Mouse (Mus musculus): Measurements from ENCODE around the gene Zfp758. TPM values are rescaled to one million over a fixed set of nuclear protein-coding genes. Genes with fewer than 3 reads are reported as not detected.
"Not testable (repeated sequence)": the region's sequence is repeated elsewhere in the genome, so short reads cannot be mapped to it uniquely, and the experiment has no call there.

Zfp758 gene
- polyA plus RNA-seq (2011; ENCODE audit: insufficient read depth, insufficient read length, low read depth, missing spikeins), result 6.5 and 8.0 TPM in 2 replicates

- Histone ChIP-seq H3K27ac (ENCODE audit: insufficient read depth, low read length) (peak within 1 kb of the TSS; percentile 87), H3K4me3 (ENCODE audit: low read depth, low read length) (peak within 1 kb of the TSS; percentile 96), H3K9ac (ENCODE audit: low read depth, poor library complexity, severe bottlenecking) (peak within 1 kb of the TSS; percentile 85)
- H3K36me3 ChIP-seq (ENCODE audit: control insufficient read depth, insufficient read depth, low read length, poor library complexity, severe bottlenecking); H3K27me3 ChIP-seq (ENCODE audit: control insufficient read depth, insufficient read depth, low read length, poor library complexity, severe bottlenecking); H3K9me3 ChIP-seq (replicated peaks; ENCODE audit: control insufficient read depth, insufficient read depth, low read length, poor library complexity, severe bottlenecking); H3K4me1 ChIP-seq (ENCODE audit: control insufficient read depth, insufficient read depth, low read length): not testable (repeated sequence)
Observed at GRCm38 (mm10) chr17:22361101-22361781, at the start of gene Zfp758, which contains the start of gene Zfp944. Gene Zfp758 (plus strand): TSS chr17:22361453. Gene Zfp944 (minus strand): TSS chr17:22361400.

DNA sequence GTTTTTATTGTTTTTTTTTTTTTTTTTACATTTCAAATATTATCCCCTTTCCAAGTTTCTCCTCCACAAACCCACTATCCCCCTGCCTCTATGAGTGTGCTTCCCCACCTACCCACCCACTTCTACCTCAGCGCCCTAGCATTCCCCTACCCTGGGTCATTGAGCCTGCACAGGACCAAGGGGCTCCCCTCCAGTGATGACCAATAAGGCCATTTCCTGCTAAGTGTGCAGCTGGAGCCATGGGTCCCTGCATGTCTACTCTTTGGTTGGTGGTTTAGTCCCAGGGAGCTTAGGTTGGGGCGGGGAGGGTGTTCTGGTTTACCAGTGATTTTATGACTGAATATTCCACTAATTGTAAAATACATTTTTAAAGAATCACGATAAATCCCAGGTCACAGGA is 47.0 kb upstream of the Zfp758 start:
- not testable (repeated sequence) for H3K9me3 ChIP-seq (replicated peaks; ENCODE audit: control insufficient read depth, insufficient read depth, low read length, poor library complexity, severe bottlenecking); H3K36me3 ChIP-seq (ENCODE audit: control insufficient read depth, insufficient read depth, low read length, poor library complexity, severe bottlenecking); H3K27ac ChIP-seq (ENCODE audit: insufficient read depth, low read length); H3K27me3 ChIP-seq (ENCODE audit: control insufficient read depth, insufficient read depth, low read length, poor library complexity, severe bottlenecking); H3K4me1 ChIP-seq (ENCODE audit: control insufficient read depth, insufficient read depth, low read length)
- Histone ChIP-seq H3K4me3 (ENCODE audit: low read depth, low read length) (peak overlapping the region; percentile 100), H3K9ac (ENCODE audit: low read depth, poor library complexity, severe bottlenecking) (peak overlapping the region; percentile 90)

DNA sequence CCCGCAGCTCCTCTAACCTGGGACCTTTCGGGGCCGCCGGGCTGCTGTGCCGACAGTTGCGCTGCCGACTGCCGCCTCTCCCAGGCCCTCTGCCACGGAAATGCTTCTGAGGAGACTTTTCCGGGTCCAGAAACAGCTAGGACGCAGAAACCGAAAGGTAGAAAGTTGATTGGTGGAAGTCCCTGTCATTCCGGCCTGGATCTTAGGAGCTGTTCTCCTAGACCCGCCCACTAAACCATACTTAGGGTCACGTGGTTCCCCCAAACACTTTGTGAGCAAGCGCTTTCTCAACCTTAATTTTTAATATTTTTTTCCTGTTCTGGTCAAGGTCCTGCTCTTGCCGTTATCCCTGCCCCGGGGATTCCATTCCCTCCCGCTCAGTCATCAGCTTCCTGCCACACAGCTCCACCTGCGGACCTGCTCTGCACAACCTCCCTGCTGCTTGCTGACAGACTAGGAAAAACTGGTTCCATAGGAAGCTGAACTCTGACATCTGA is 46.5 kb upstream of the Zfp758 start, which contains the start of gene CT030661.1:
CT030661.1 (minus strand) TSS at position 108 of the 497 bp plus-strand sequence.
- H3K4me1 ChIP-seq (ENCODE audit: control insufficient read depth, insufficient read depth, low read length); H3K27ac ChIP-seq (ENCODE audit: insufficient read depth, low read length); H3K9me3 ChIP-seq (replicated peaks; ENCODE audit: control insufficient read depth, insufficient read depth, low read length, poor library complexity, severe bottlenecking); H3K36me3 ChIP-seq (ENCODE audit: control insufficient read depth, insufficient read depth, low read length, poor library complexity, severe bottlenecking); H3K27me3 ChIP-seq (ENCODE audit: control insufficient read depth, insufficient read depth, low read length, poor library complexity, severe bottlenecking): not testable (repeated sequence)
- TF ChIP-seq POLR2A (IDR thresholded peaks at IDR 0.05; ENCODE audit: insufficient read depth, low read length), result peak; percentile 41
- Histone ChIP-seq H3K9ac (ENCODE audit: low read depth, poor library complexity, severe bottlenecking) (peak within 1 kb of the TSS; percentile 90), H3K4me3 (ENCODE audit: low read depth, low read length) (peak within 1 kb of the TSS; percentile 100)

GRCm38 (mm10) chr17:22315247-22315646 is 46.0 kb upstream of the Zfp758 start:
- not testable (repeated sequence) for H3K4me1 ChIP-seq (ENCODE audit: control insufficient read depth, insufficient read depth, low read length); H3K27ac ChIP-seq (ENCODE audit: insufficient read depth, low read length); H3K9me3 ChIP-seq (replicated peaks; ENCODE audit: control insufficient read depth, insufficient read depth, low read length, poor library complexity, severe bottlenecking); H3K27me3 ChIP-seq (ENCODE audit: control insufficient read depth, insufficient read depth, low read length, poor library complexity, severe bottlenecking); H3K36me3 ChIP-seq (ENCODE audit: control insufficient read depth, insufficient read depth, low read length, poor library complexity, severe bottlenecking)
- peak overlapping the region; percentile 90; the same call in 1 of the 2 replicates for H3K9ac ChIP-seq (ENCODE audit: low read depth, poor library complexity, severe bottlenecking)
- H3K4me3 ChIP-seq (ENCODE audit: low read depth, low read length), result peak overlapping the region; percentile 100

DNA sequence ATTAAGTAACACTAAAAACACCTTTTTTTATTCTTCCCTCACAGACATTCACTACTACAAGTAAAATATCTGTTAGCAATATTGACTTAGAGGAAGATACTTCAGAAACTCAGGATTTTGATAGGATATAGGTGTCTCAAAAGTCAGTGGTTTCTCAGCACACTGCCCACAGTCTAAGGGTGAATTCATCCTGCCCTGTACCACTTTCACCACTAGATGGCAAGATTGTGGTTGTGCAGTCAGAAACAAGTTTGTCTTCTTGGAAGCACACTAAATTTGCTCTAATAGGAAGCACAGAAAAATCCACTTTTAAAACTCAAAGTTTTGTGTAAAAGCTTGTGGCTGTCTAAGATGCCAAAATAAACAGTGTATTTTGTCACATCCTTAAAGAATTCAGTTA is 8.5 kb upstream of the Zfp758 start:
- H3K4me3 ChIP-seq (ENCODE audit: low read depth, low read length), result no peak overlapping the region
- H3K36me3 ChIP-seq (ENCODE audit: control insufficient read depth, insufficient read depth, low read length, poor library complexity, severe bottlenecking), result no peaks in the 10 kb centered on the region; the same call in 1 of the 2 replicates
- H3K27me3 ChIP-seq (ENCODE audit: control insufficient read depth, insufficient read depth, low read length, poor library complexity, severe bottlenecking), result no peaks in the 10 kb centered on the region
- H3K27ac ChIP-seq (ENCODE audit: insufficient read depth, low read length), result no peak overlapping the region
- H3K4me1 ChIP-seq (ENCODE audit: control insufficient read depth, insufficient read depth, low read length), result no peaks in the 10 kb centered on the region
- H3K9ac ChIP-seq (ENCODE audit: low read depth, poor library complexity, severe bottlenecking), result no peak overlapping the region
- H3K9me3 ChIP-seq (replicated peaks; ENCODE audit: control insufficient read depth, insufficient read depth, low read length, poor library complexity, severe bottlenecking), result no peaks in the 10 kb centered on the region
- TF ChIP-seq EP300 (IDR thresholded peaks at IDR 0.05; ENCODE audit: insufficient read depth, low read depth, low read length) (no peak), CTCF (IDR thresholded peaks at IDR 0.05; ENCODE audit: low read depth, low read length) (no peak), POLR2A (IDR thresholded peaks at IDR 0.05; ENCODE audit: insufficient read depth, low read length) (no peak)

GRCm38 (mm10) chr17:22360572-22360971 is 681 bp upstream of the Zfp758 start:
- Histone ChIP-seq H3K36me3 (ENCODE audit: control insufficient read depth, insufficient read depth, low read length, poor library complexity, severe bottlenecking) (no peaks in the 10 kb centered on the region; the same call in 1 of the 2 replicates), H3K27me3 (ENCODE audit: control insufficient read depth, insufficient read depth, low read length, poor library complexity, severe bottlenecking) (no peaks in the 10 kb centered on the region), H3K4me1 (ENCODE audit: control insufficient read depth, insufficient read depth, low read length) (peaks cover 8% of the 10 kb centered on the region), H3K4me3 (ENCODE audit: low read depth, low read length) (peak overlapping the region; percentile 96), H3K9me3 (replicated peaks; ENCODE audit: control insufficient read depth, insufficient read depth, low read length, poor library complexity, severe bottlenecking) (peaks cover 8% of the 10 kb centered on the region), H3K27ac (ENCODE audit: insufficient read depth, low read length) (no peak overlapping the region), H3K9ac (ENCODE audit: low read depth, poor library complexity, severe bottlenecking) (peak overlapping the region; percentile 85)
- no peak for TF ChIP-seq CTCF (IDR thresholded peaks at IDR 0.05; ENCODE audit: low read depth, low read length)
- TF ChIP-seq EP300 (IDR thresholded peaks at IDR 0.05; ENCODE audit: insufficient read depth, low read depth, low read length), result no peak
- no peak for TF ChIP-seq POLR2A (IDR thresholded peaks at IDR 0.05; ENCODE audit: insufficient read depth, low read length)

All from ES-Bruce4 (cell line).